8 mouse cellular contexts compared by ENCODE assay signal in the genomic region with DNA sequence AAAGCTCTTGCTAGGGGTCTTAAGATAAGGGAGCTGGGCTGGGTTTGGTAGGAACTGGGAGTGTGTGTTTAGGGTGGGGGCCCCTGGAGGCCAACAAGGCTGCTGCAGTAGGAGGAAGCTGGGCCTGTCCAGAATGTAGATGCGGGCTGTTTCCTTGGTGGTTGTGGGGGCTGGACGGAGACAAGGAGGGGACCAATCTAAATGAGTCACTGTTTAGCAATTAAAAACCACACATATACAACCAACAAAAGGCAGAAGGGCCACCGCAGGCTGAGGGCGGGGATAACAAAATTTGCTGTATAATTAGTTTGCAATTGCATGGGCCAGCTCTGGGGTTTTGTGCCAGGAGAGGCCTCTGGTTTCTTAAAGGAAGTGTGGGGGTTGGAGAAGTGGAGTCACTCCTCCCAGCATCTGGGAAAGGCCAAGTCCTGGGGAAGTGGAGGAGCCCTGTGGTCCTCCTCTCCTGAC. TPM values are rescaled to one million over a fixed set of nuclear protein-coding genes. Genes with fewer than 3 reads are reported as not detected.
DNase-seq lines count a peak whose midpoint lies in the region; ATAC-seq lines count a peak whose summit lies in the region.

No protein-coding gene starts in this region.

- peak; percentile 33 for ATAC-seq in erythroblast, adult 5-6 weeks (replicated peaks; ENCODE audit: low FRiP score, poor library complexity, severe bottlenecking)
- peak; percentile 42 for ATAC-seq in megakaryocyte, adult 5-6 weeks (ENCODE audit: poor library complexity, severe bottlenecking)
- no peak for ATAC-seq in frontal cortex, adult (ENCODE audit: low TSS enrichment)

- peak; percentile 90 for DNase-seq in 3T3-L1 (ENCODE audit: low read depth, low spot score)
- DNase-seq in CD4-positive, CD25-positive, alpha-beta regulatory T cell, adult 2 months (ENCODE audit: low read depth, low spot score): peak; percentile 59
- peak; percentile 72 to 75 for DNase-seq in heart, postnatal 10 days
- DNase-seq in kidney, postnatal 25 days: peak; percentile 63 to 81
- peak; percentile 28 for DNase-seq in telencephalon, adult 2 months (ENCODE audit: low read depth, low spot score)

- intact Hi-C loops in heart, postnatal 10 days (cut with DNase I): loop anchor here (2.0 kb wide), 1 partner anchor 21 kb away; no protein-coding TSS in a partner anchor

RNA-seq across cellular contexts. Expression of gene Trim8, which starts 2.6 kb away (rescaled TPM):
- 5.4 and 6.1 TPM in 2 replicates for total RNA-seq in erythroblast, adult 5-6 weeks (2015; ENCODE audit: low replicate concordance)
- 2.0 and 6.4 TPM in 2 replicates for total RNA-seq in erythroblast, adult 5-6 weeks (2017; ENCODE audit: low replicate concordance)
- 10 to 100 TPM; 49.9 to 50.6 TPM for total RNA-seq in heart, postnatal 10 days (2021)
- total RNA-seq in megakaryocyte, adult 5-6 weeks (2015): 14.1 and 18.2 TPM in 2 replicates
- total RNA-seq in megakaryocyte, adult 5-6 weeks (2017): 18.0 and 20.1 TPM in 2 replicates

Comparison
In these comparisons a context has a peak if more than half of its experiments do, and no peak if none do; other contexts are left out.
1. DNase-seq: peak in every context shown above with its lines; median percentile 90 in 3T3-L1; 74 in heart, postnatal 10 days; 72 in kidney, postnatal 25 days; 59 in CD4-positive, CD25-positive, alpha-beta regulatory T cell, adult 2 months; 28 in telencephalon, adult 2 months.